Mouse (Mus musculus) common myeloid progenitor, adult 5-6 weeks (primary cell): ENCODE measurements at regions not wholly inside any gene's neighbourhood (a gene's known extent, or its start where the extent isn't known, plus 50 kb on each side); places are given as distances from the start of the nearest gene placed in this dataset.

Experiments
- ATAC-seq: replicated peaks from 2 replicates; pipeline ENCODE4 v1.8.0; 2016; ENCODE audit warnings: low read depth, mild to moderate bottlenecking, moderate TSS enrichment, inconsistent platforms; ENCODE audit not compliant: poor library complexity, severe bottlenecking

GRCm38 (mm10) chr1:21132340-21132739 is 53.3 kb upstream of the Tram2 start:
- ATAC-seq, result no peak

- no peak for ATAC-seq
These were observed 67.9 kb upstream of the Tram2 start for GRCm38 (mm10) chr1:21146961-21147360.

DNA sequence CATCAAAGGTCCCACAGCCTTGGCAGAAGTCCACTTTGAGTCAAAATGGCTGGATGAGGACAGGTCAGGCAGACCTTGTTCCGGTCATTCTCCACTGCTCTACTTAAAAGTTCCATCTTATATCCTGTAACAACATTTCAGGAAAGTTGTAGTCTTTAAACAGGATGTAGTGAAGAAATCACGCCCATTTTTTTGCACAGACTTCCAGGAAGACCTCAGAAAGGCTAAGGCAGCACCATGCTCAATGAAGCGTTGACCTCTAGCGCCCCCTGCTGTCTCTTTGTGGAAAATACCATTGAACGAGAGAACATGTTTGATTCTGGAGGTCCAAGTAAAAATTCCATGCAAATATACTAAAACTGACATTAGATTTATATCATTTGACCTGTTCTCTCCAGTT is 56.6 kb upstream of the Tmem14a start:
- ATAC-seq, result peak; percentile 60

- peak; percentile 98 for ATAC-seq
These were observed 52.1 kb upstream of the Tmem14a start for GRCm38 (mm10) chr1:21166287-21166733.

DNA sequence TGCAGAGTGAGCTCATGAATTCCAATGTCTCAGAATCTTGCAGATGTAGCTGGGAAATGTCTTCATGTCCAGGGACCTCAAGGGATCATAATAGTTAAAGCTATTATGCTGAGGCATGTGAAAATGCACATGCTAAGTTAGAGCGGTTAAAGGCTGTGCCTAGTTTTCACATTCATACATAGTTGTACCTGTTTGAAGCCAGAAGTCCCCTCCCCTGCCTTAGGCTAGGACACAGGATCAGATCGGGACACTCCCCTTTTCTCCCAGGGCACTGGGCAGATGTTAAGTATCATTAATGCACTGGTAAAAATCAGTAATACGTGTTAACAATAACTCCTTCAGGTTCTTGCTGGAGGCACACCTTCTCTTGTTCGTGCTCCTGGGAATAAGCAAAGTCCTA is 51.6 kb upstream of the Tmem14a start:
- peak; percentile 9; the same call in 1 of the 2 replicates for ATAC-seq
